Mouse (Mus musculus) liver, adult (tissue): Measurements from ENCODE around the gene Camkv.

ENCODE experiments used
- GATA4 ChIP-seq: IDR thresholded peaks from 2 replicates; pipeline ENCODE4 v1.6.1; 2014; ENCODE audit warnings: mild to moderate bottlenecking, low read length; ENCODE audit not compliant: insufficient replicate concordance

Camkv gene

DNA sequence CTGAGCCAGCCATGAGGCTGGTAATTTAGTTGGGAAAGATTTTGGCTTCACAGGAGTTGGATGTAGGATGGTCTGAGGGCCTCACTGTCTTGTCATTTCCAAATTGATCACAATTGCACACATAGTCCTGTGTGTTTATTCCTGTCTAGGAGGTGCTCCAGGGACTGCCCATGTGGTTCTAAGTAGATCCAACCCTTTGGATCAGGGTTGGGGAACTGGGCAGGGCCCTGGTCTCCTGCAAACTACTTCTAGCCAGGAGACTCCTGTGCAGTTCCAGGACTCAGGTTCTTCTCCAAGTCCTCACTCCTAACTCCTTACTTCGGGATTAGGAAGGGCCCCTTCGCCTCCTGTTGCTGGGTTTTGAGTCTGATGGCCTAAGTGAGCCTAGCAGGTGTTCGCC, at the start of gene Camkv:
TSS of gene Camkv (plus strand) at position 301 of the 400 bp plus-strand sequence.
- no peak for TF ChIP-seq GATA4

- no peak; the same call in 1 of the 2 replicates for TF ChIP-seq GATA4
These were observed 47.6 kb upstream of the Camkv start, which contains the start of gene Mon1a for GRCm38 (mm10) chr9:107887804-107888266. TSS of gene Mon1a (plus strand) at chr9:107888151.

GRCm38 (mm10) chr9:107888267-107888850, 47.1 kb upstream of the Camkv start:
- no peak; the same call in 1 of the 2 replicates for TF ChIP-seq GATA4

DNA sequence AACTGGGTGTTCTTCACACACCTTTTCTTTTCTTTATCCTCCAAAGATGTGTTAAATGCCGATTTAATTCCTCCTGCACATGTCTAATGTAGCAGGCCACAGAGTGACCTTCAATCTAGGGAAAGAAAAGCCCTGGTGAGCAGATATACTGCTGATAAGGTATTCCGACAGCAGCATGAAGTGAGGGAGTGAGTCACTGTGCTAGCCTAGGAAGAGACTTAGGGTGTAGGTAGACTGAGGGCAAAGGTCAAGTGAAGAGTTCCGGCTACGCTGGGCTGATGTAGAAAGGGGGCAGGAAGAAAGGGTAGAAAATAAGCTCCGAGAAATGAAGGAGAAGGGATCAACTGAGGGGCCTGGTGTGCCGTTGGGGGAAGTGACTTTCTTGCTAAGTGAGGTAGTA, 45.2 kb upstream of the Camkv start:
- TF ChIP-seq GATA4, result no peak

GRCm38 (mm10) chr9:107891023-107891422, 44.5 kb upstream of the Camkv start:
- no peak for TF ChIP-seq GATA4

DNA sequence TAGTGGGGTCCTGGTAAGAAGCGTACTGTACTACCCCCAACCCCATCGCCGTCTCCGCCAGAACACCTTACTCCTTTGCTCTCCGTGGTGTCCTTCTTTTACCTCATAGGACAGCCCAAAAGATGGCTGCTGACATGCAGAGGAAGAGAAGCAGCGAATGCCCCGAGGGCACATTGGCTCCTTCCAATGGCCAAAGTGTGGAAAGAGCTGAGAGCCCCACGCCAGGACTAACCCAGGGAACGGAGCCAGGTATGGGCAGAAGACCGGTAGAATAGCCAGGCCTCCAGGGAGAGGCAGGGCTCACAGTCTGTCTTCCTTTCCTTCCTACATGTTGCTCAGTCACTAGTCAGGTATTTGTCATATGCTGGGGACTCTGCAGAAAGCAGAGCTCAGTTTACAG, 36.9 kb upstream of the Camkv start:
- no peak for TF ChIP-seq GATA4

DNA sequence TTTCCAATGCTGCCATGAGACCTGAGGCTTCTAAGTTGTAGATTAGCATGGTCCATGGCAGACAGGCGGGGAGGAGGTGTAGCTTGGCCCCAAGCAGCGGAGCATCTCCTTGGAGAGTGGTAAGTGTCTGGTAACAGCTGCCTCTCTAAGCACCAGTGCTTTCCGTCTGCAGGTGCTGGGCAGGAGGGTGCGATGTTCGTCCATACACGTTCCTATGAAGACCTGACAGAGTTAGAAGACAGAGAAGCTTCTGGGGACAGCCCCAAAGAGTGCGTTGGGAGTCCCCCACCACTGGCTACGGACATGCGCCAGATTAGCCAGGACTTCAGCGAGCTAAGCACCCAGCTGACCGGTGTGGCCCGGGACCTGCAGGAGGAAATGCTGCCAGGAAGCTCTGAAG, 35.6 kb upstream of the Camkv start:
- no peak for TF ChIP-seq GATA4

DNA sequence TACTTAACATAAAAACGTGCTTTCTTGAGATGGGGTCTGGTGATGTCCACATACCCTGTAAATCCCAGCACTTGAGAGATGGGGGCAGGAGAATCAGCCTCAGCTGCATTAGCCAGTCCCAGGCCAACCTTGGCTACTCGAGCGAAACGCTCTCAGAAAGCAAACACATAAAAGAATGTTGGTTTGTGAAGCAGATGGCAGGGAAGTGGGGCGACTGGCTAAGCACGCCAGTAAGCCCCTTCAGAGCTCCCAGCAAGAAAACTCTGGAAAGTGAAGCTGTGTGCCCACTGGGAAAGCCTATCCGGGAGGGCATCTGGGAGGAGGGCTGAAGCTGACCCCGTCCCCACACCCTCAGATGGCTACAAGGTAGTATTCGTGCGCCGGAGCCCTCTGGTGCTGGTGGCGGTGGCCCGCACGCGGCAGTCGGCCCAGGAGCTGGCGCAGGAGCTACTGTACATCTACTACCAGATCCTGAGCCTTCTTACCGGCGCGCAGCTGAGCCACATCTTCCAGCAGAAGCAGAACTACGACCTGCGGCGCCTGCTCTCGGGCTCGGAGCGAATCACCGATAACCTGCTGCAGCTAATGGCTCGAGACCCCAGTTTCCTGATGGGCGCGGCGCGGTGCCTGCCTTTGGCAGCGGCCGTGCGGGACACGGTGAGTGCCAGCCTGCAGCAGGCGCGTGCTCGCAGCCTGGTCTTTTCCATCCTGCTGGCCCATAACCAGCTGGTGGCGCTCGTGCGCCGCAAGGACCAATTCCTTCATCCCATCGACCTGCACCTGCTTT, 34.4 kb upstream of the Camkv start:
- TF ChIP-seq GATA4, result no peak

DNA sequence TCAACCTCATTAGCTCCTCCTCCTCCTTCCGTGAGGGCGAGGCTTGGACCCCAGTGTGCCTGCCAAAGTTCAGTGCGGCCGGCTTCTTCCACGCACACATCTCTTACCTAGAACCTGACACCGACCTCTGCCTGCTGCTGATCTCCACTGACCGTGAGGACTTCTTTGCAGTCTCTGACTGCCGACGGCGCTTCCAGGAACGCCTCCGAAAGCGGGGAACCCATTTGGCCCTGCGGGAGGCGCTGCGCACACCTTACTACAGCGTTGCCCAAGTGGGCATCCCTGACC, 33.9 kb upstream of the Camkv start:
- TF ChIP-seq GATA4, result no peak

- no peak for TF ChIP-seq GATA4
These were observed 30.7 kb upstream of the Camkv start for GRCm38 (mm10) chr9:107904726-107905125.

DNA sequence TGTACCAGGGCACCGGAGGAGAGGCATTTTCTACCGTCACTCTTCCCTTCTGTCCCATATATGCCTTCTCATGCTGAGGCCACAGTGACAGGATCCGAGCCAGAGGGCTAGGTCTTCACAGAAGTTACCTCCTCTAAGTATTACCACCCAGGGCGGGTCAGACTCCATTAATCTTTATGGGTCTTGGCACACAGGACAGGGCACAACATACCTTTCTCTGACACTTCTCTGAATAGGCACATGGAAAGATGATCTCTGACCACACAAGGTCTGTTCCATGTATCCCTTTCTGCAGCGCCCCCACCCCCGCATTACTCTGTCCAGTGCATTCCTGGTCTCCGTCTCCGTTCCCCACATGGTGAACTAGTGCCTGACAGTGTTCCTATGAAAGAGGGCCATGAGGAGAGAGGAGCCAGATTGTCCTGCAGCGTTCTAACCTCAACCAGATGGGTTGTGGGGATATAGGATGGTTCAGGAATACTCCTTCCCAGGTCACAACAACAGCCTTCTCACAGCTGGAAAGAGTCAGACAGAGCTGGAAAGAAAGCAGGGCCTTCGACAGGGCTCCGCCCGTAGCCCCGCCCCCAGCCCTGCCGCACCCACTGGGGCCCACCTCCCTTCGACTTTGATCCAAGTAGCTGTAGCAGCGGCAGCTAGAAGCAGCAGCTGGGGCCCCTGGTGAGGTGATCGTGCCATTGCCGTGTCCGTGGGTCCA, 29.1 kb upstream of the Camkv start, which contains the start of gene Mst1r:
TSS of gene Mst1r (plus strand) at position 622 of the 715 bp plus-strand sequence.
- no peak for TF ChIP-seq GATA4

- TF ChIP-seq GATA4, result no peak
These were observed 28.3 kb upstream of the Camkv start for GRCm38 (mm10) chr9:107906967-107907800.

DNA sequence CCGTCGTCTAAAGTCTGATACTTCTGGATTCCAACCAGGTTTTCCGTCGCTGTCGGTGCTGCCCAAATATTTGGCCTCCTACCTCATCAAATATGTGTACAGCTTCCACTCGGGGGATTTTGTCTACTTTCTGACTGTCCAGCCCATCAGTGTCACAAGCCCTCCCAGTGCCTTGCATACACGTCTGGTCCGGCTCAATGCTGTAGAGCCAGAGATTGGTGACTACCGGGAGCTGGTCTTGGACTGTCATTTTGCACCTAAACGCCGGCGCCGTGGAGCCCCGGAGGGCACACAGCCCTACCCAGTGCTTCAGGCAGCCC, 27.7 kb upstream of the Camkv start:
- no peak for TF ChIP-seq GATA4

DNA sequence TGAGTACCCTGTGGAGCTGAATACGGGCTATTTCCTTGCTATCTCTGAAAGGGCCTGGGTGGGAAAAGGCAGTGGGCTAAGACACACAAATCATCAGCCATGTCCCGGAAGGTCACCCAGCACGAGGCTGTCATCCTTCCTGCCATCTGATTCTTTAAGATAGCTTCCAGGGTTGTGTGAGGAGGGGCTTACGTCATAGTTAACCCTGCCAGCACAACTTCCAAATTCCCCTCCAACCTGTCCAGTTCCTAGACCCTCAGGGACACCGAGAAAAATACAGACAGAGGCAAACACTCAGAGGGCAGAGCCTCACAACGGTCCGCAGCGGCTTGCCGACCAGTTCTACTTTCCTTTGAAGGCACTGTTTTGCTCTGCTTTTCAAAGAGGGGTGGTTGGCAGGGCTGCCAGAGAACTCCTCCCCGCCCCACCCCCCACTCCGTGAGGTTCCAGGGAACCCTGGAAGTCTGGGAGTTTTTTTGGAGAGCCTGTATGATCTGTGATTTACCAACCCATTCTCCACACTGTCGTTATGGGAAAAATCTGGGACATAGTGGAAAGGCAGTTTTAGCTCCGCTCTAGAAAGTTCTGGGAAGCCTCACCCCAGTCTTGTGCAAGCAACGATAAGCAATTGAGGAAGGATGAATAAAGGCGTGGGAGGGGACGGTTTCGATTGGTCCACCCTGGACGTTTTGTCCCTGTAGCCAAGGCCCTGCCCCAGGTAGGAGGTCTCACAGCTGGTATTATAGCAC, 26.9 kb upstream of the Camkv start:
- no peak for TF ChIP-seq GATA4
